Mouse (Mus musculus) bone marrow macrophage, adult 2 months (primary cell): Measurements from ENCODE around the gene Gm10306.

ENCODE experiments used
- CTCF ChIP-seq: IDR thresholded peaks from 2 replicates; pipeline ENCODE4 v1.5.1; 2012; ENCODE audit warnings: low read depth, mild to moderate bottlenecking, low read length, moderate library complexity
- POLR2A ChIP-seq: IDR thresholded peaks from 2 replicates; pipeline ENCODE4 v1.6.1; 2012; ENCODE audit warnings: mild to moderate bottlenecking, low read depth, low read length, borderline replicate concordance

- TF ChIP-seq CTCF (no peak), POLR2A (no peak)
These were observed 35.5 kb downstream of the Gm10306 start for GRCm38 (mm10) chr4:94591765-94592381.
